Mouse (Mus musculus) layer of hippocampus, adult 9-10 months (tissue): ENCODE measurements around the gene Gfod1.

Source experiments
- DNase-seq: peaks from one replicate; pipeline ENCODE4 v3.0.0; 2022; ENCODE audit warnings: low spot score

Gene Gfod1

GRCm38 (mm10) chr13:43201033-43201432 is 102.9 kb downstream of the Gfod1 start:
- no peak for DNase-seq

GRCm38 (mm10) chr13:43200473-43200872 is 103.5 kb downstream of the Gfod1 start:
- no peak for DNase-seq

- no peak for DNase-seq
These were observed 104.2 kb downstream of the Gfod1 start for GRCm38 (mm10) chr13:43199749-43200148.

- DNase-seq = no peak
These were observed 104.7 kb downstream of the Gfod1 start for GRCm38 (mm10) chr13:43199282-43199681.

- DNase-seq = no peak
These were observed 106.8 kb downstream of the Gfod1 start for GRCm38 (mm10) chr13:43197187-43197586.

- no peak for DNase-seq
These were observed 108.0 kb downstream of the Gfod1 start for GRCm38 (mm10) chr13:43196000-43196399.

GRCm38 (mm10) chr13:43193932-43194331 is 110.0 kb downstream of the Gfod1 start:
- no peak for DNase-seq

GRCm38 (mm10) chr13:43193266-43193665 is 110.7 kb downstream of the Gfod1 start:
- DNase-seq = no peak

GRCm38 (mm10) chr13:43191741-43192192 is 112.2 kb downstream of the Gfod1 start:
- no peak for DNase-seq

- DNase-seq = no peak
These were observed 112.7 kb downstream of the Gfod1 start for GRCm38 (mm10) chr13:43191290-43191689.

GRCm38 (mm10) chr13:43187736-43188135 is 116.2 kb downstream of the Gfod1 start:
- DNase-seq = no peak

- no peak for DNase-seq
These were observed 120.5 kb downstream of the Gfod1 start for GRCm38 (mm10) chr13:43183248-43184055.

GRCm38 (mm10) chr13:43182465-43183201 is 121.3 kb downstream of the Gfod1 start:
- DNase-seq = peak; percentile 72

GRCm38 (mm10) chr13:43181104-43181503 is 122.9 kb downstream of the Gfod1 start:
- no peak for DNase-seq

GRCm38 (mm10) chr13:43177317-43177716 is 126.7 kb downstream of the Gfod1 start:
- no peak for DNase-seq

- DNase-seq = no peak
These were observed 127.3 kb downstream of the Gfod1 start for GRCm38 (mm10) chr13:43176676-43177075.

GRCm38 (mm10) chr13:43173262-43173661 is 130.7 kb downstream of the Gfod1 start:
- peak; percentile 75 for DNase-seq

GRCm38 (mm10) chr13:43172036-43172713 is 131.8 kb downstream of the Gfod1 start:
- DNase-seq = no peak

- DNase-seq = peak; percentile 83
These were observed 132.8 kb downstream of the Gfod1 start, which contains the start of gene Tbc1d7 for GRCm38 (mm10) chr13:43171020-43171710. Gene Tbc1d7 (minus strand): TSS chr13:43171501.

- DNase-seq = no peak
These were observed 136.3 kb downstream of the Gfod1 start for GRCm38 (mm10) chr13:43167721-43168120.

GRCm38 (mm10) chr13:43159429-43159828 is 144.5 kb downstream of the Gfod1 start:
- no peak for DNase-seq

- no peak for DNase-seq
These were observed 145.7 kb downstream of the Gfod1 start for GRCm38 (mm10) chr13:43158281-43158680.
